Mouse (Mus musculus) neutrophil, adult 5-6 weeks (primary cell): ENCODE data around the gene Inpp5a. TPM values are rescaled to one million over a fixed set of nuclear protein-coding genes. Genes with fewer than 3 reads are reported as not detected.

Experiments
- ATAC-seq: fragments of 151-379, 151-347 bp; 2 replicates; pipeline ENCODE4 v1.8.0; 2017; ENCODE audit warnings: mild to moderate bottlenecking, moderate TSS enrichment; ENCODE audit not compliant: insufficient number of reproducible peaks, poor library complexity, low FRiP score, severe bottlenecking; ENCODE audit errors: extremely low read depth
- total RNA-seq: library from RNA; stranded (forward); fragments of 200-1000 nt; gene quantifications from 2 replicates; pipeline ENCODE4 v1.2.3, GENCODE M21; 2017

Gene Inpp5a
- total RNA-seq, 1 experiment from 2014 or later = 38.1 TPM

DNA sequence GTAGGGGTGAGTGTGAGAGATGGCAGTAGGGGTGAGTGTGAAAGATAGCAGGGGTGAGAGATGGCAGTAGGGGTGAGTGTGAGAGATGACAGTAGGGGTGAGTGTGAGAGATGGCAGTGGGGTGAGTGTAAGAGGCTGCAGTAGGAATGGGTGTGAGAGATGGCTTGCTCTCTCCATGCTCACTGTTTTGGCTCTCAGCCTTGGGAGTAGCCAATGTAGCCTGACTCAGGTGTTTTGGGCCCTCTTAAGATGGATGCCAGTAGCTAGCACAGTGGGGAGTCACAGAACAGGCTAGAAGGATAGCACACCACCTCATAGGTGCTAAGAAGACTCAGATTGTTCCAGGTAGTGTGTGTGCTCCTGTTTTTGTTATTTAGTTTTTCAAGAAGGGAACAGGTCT is 46.8 kb downstream of the Inpp5a start:
- no peak for ATAC-seq

DNA sequence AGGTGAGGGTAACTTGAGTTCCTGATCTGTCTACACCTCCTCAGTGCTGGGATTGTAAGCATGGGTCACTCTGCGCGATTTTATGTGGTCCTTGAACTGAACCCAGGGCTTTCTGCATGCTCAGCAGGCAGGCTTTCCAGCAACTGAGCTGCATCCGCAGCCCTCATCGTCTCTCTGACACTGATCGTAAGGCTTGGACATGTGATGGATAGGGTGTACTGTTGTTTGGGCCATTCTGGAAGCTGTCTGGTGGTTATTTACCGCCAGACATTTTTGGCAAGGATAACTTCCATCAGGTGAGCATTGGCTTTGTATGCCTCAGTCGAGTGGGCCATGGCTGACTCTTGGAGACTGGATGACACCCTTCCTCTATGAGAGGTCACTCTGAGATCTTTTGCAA is 48.0 kb downstream of the Inpp5a start:
- ATAC-seq = no peak

DNA sequence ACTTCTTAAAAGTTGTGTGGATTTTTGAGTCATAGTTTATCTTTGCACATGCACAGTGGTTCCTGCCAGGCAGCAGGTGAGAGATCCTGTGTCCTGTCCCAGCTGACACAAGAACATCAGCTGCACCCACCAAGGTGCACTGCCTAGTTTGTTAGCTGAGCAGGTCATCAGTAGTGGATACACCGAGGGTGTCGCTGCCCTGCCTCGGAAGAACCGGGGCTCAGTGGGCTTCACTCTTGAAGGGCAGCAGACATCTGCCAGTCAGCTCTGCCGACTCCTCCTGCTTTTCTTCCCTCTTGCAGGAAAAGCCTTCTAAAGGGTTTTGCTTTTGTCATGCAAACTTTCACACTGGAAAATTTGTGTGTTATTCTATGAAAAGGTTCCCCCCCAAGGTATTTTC is 48.6 kb downstream of the Inpp5a start:
- no peak for ATAC-seq

DNA sequence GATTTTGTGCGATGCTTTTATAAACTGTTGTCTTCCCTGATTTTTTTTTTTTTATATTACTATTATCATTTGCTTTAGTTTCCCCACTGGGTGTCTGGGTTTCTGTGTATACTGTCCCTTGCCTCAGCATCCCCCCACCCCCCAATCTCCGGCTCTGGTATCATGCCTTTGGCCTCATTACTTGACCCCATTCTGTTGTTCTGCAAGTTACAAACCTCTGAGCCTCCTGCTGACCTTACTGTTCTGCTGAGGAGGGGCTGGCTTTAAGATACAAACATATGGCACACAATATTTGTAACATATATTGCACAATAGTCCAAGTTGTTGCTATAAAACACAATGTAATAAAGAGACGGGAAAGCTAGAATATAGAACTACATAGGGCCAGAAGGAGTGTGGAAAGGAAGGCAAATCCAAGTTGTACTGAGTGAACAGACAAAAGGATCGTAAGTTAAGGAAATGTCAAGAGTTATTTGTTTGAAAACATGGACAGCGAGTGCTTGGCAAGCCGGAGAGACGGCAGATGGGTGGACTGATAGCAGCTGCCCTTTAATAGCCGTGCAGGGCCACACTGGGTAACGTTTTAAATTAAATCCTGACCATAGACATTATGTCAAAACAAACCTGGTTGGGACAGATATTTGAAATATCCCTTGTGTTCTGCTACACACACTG is 49.2 kb downstream of the Inpp5a start:
- no peak for ATAC-seq

DNA sequence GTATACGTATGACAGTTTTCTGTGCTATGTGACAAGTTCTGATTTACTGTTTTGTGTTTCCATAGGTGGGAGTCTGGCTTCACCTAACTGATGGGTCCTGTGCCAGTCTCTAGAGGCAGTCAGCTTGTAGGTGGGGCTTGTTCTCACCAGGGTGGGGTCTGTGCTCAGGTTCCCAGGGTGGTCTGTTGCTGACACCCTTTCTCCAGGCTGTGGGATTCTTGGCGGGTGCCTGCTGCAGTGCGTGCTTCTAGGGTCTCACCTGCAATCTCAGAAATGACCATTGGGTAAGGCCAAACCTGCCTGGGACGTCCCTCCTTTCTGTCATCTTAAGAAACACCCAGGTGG is 49.7 kb downstream of the Inpp5a start:
- no peak for ATAC-seq

DNA sequence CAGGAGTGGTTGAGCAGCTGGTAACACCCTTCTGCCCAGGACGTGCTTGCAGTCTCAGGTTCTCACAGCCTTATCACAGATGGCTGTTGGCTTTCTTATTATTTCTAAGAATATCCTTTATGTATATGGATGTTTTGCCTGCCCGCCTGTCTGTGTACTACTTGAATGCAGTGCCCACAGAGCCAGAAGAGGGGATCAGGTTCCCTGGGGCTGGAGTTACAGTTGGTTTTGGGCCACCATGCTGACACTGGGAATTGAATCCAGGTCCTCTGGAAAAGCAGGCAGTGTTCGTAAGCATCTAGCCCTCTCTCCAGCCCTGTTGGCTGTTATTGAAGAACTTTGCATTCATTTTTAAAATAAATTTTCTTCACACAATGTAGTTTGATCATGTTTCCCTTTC is 50.1 kb downstream of the Inpp5a start:
- no peak for ATAC-seq

DNA sequence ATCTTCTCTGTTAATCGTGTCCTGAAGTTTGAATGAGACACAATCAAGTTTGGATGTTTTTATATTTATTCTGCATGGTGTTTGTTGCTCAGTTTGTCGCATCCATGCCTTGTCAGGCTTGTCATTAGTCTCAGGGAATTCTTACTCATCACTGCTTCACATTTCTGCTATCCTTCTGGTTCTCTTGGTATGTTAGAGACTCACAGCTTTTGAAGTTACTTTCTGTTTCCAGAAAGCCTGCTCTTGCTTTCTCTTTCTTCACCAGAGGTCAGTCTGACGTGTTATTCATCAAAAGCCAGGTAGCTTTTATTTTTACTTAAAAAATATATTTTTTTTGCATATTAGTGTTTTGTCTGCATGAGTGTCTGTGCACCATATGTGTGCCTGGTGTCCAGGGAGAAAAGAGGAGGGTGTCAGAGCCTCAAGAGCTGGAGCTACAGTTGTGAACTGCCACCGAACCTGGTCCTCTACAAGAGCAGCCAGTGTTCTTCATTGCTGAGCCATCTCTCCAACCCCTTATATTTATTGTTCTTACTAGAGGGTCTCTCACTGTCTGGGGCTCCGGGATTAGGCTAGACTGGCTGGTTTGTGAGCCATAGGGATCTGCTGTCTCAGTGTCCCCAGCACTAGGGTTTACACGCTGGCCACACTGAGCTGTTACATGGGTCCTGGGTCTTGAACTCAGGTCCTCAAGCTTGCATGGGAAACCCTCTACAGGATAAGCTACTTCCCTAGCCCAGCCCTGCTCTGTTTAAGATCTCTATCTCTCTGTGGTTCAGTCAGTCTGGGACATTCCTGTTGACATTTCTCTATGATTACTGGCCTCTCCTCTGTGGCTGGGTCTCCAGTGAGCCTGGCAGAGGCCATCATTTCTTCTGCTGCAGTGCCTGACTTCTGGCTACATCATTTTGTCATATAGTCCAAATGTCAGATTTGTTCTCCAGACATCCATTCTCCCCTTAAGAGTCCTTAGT is 51.3 kb downstream of the Inpp5a start:
- no peak for ATAC-seq

DNA sequence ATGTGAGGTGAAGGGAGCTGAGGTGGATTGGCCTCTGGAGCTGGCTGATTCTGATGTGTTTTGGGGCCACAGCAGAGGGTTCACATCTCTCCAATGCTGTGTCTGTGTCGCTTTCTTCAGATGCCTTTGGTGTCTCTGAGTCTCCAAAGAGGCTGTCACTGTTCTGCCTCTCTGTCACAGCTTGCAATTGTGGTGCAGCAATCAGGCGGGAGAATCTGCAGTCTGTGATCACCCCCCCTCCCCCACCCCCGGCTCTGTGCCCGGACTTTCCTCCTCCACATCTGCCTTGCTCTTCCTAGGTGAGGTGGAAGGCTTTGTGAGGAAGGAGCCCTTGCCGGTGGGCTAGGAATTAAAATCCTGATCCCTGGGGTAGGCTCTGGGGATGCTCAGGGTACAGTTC is 52.1 kb downstream of the Inpp5a start:
- no peak for ATAC-seq

DNA sequence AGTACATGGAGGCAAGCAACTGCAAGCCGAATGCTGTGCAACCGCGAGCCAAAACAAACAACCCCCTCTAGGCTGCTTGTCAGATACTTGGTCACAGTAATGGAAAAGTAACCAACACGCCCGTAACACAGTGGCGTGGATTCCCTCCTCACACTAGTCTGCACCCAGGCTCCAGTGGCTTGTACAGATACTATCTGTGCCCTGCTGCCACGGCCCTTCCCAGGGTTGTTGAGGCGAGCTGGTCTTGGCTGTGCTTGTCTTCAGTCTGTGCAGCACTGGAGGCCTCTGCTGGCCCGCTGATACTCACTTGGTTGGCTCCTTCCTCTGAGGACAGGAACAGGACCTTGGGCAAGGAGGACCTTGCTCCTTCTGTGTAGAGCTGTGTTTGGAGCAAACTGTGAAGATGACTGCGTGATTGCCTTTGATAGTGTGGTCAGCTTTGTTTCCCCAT is 52.9 kb downstream of the Inpp5a start:
- peak; percentile 15; the same call in 1 of the 2 replicates for ATAC-seq

DNA sequence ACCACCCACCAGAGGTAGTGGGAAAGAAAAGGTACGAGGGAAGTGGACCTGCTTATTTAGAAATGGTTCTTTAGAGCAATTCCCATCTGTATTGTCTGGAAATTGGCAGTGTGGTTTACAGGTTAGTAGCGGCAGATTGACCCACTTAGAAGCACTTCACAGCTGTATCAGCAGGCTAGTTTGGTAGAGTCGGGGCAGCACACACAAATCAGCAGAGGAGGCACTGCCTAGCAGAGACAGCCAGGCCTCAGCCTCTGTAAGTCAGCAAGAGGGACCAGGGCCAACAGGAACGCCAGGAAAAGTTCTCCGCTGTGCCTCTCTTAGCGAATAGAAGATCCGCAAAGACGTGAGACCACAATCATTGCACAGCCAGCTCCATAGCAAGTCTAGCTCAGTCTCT is 56.7 kb downstream of the Inpp5a start:
- no peak for ATAC-seq

DNA sequence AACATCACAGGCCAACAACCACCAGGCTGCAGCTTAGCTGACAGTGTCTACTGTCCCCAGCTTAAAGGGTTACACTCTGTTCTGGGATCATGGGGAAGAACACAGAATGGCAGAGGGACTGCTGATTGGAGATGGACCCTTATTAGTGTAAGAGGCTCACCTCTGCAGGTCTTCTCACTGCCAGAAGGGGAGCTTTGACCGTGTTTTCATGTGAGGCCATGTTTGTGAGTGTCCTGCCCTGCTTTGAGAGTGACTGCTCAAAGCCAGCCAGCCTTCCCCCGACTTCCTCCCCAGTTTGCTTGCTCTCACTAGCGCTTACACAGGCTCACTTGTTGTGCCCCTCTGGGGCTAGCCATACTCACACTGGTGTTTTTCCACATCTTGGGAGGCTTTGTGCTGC is 58.5 kb downstream of the Inpp5a start:
- ATAC-seq = no peak

DNA sequence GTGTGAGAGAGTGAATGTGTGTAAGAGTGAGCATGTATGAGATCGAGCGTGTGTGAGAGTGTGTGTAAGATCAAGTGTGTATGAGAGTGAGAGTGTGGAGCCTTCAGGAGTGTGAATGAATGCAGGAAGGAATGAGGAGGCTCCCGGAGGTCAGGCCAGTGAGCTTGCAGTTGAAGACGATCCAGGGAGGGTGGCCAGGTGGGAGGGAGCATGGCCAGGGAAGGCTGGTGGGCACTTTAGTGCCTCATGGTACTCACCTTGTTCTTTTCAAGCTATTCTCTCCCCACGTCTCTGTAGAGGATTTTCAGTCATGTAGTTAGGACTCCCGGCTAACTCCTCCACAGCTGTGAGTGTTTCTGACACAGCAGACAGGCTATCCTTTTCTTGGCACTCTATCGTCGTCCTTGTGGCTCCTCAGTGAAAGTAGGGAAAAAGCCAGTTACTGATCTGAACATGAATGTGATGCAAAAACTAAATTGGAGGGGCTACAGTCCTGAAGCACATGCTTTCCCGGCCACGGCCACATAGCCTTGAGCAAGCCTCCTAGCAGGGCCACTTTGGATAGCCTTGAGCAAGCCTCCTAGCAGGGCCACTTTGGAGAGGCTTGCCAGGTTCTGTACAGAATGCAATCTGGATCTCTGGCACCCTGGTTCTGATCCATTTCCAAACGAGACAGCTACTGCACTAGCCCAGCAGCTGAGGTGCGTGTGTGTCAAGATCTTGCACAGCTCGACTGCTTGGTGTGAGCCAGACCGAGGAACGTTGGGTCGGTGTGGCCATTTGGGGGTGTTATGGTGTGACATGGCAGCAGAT is 61.5 kb downstream of the Inpp5a start:
- ATAC-seq = no peak

DNA sequence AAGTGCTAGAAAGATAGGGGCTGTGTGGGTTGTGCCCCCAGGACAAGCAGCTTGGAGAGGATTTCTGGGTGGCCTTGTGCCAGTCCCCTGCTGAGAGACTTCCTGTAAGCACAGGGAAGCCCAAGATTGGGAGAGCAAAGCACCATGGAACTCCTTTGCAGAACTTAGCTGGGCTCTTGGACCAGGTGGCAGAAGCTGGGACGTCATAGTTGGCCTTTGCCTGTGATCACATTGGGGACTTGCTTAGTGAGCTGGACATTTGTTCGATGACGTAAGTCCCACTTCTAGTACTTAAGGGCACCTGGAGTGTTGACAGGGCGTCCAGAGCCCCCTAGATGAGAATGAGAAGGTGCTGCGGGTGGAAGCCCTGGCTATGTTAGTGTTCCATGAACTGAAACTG is 62.8 kb downstream of the Inpp5a start:
- no peak for ATAC-seq

DNA sequence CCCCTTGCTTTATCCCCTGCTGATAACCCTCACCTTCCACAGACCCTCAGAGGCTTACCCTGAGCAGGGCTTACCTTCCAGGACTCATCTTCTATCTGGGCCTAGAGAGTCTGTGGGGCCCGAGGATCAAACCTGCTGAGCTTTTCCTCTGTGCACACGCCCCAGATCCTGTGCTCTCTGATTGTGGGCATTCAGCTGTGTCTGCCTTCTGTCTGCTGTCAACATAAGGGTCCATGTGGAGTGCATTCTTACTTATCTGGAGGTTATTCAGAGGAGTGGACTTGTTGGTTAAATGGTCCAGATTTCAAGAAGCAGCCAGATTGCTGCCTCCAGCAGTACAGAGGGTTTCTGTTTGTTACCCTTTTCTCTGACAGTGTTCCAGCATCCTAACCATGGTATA is 63.3 kb downstream of the Inpp5a start:
- ATAC-seq = no peak

DNA sequence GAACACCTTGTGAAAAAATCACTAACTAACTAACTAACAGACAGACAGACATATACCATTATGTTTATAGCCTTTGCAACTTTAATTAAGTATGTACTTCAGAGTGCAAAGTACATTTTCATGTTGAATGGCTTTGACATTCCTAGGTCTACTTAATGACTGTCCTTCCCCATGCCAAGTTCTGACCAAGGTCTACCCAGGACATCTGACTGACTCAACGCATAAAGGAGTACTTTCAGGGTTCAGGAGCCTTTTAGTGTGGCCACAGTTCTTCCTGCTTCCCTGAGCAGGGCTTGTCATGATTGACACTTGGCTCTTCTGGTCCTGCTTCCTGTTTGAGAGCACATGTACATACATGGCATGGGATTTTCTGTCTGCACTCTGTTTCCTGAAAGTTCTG is 64.3 kb downstream of the Inpp5a start:
- ATAC-seq = no peak

DNA sequence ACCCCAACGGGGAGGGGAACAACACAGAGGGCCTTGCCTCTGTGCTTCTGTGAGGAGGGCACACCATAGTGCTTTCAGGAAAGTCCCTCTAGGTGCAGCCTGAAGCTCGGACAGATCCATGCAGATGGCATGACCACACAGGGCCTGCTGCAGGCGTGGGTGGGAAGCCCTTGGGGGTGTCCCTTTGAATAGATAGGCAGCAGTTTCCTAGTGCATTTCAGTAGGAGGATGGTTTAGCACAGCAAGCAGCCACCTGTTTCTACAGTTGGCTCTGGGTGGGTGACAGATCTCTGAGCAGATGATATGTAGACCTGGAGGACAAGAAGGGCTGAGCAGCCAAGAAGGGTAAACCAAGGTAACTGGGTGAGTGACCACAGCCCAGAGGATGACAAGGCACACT is 65.4 kb downstream of the Inpp5a start:
- no peak for ATAC-seq

DNA sequence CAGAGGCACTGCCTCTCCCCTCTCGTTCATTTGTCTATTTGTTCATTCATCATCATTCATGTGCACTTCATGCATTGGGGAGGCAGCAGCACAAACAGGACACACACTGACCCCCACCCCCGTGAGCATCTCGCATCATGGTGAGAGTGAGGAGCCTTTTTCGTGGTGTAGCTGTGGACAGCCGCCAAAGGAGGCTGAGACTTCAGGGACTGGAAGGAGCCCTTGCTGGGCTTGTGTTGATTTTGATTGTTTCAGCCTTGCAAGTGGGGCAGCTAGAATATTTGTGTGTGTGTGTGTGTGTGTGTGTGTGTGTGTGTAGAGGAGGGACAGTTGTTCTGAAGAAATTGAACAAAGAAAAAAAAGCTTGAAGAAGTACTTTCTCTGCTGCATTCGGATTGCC is 67.8 kb downstream of the Inpp5a start:
- no peak for ATAC-seq

DNA sequence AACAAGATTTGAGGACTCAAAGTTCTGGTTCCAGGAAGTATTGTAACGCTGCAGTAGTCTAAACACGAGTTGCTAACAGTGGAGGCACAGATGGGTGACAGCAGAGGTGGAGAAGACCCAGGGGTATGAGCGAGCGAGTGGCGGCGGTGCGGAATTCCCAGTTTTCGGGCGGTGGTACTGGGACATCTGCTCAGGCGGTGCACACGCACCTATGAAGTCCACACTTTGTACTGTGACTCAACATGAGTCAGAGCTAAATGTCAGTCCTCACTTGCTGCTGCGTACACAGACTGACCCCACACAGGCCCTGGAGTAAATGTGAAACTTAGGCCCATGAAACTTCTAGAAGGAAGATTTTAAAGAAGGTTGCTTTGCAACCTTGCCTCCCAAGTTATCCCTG is 72.4 kb downstream of the Inpp5a start:
- ATAC-seq = no peak

DNA sequence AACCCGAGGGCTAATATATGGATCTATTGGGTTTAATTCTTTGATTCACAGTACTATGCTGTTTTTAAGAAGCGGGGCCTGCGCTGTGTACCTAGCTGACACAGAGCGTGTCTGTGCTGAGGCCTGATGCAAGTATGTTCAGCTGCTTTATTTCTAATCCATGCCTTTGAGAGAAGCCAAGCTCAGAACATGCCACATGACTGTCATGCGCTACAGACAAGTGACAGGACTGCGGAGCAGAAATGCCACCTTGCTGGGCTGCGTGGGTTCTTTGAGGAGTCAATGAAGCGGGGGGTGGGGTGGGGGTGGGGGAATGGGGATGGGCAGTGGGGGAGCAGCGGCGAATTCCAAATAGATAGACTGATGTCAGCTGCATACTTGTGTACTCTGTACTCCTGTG is 73.2 kb downstream of the Inpp5a start:
- ATAC-seq = no peak

DNA sequence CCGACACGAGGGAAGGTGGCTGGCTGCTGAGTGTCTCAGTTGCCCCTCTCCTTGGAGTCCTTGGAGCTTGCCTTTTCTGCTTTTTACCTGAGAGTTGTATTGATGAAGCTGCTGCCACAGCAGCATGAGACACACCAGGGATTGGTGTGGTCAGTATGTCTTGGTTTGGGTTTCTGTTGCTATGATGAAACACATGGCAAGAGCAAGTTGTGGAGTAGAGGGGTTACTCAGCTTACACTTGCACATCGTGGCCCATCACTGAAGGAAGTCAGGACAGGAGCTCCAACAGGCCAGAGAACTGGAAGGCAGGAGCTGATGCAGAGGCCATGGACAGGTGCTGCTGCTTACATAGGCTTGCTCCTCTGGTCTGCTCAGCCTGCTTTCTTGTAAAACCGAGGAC is 76.6 kb downstream of the Inpp5a start:
- ATAC-seq = no peak
